Mouse (Mus musculus) fat pad, adult 2 months (tissue): ENCODE measurements around the gene Pkig.
A peak's percentile ranks its signal among the peaks of the same experiment; 100 is the strongest.

ENCODE experiments used
- DNase-seq: peaks from one replicate; pipeline ENCODE4 v3.0.0-alpha.2; 2011; ENCODE audit warnings: low read depth, low spot score; ENCODE audit errors: extremely low read depth

The Pkig gene

DNA sequence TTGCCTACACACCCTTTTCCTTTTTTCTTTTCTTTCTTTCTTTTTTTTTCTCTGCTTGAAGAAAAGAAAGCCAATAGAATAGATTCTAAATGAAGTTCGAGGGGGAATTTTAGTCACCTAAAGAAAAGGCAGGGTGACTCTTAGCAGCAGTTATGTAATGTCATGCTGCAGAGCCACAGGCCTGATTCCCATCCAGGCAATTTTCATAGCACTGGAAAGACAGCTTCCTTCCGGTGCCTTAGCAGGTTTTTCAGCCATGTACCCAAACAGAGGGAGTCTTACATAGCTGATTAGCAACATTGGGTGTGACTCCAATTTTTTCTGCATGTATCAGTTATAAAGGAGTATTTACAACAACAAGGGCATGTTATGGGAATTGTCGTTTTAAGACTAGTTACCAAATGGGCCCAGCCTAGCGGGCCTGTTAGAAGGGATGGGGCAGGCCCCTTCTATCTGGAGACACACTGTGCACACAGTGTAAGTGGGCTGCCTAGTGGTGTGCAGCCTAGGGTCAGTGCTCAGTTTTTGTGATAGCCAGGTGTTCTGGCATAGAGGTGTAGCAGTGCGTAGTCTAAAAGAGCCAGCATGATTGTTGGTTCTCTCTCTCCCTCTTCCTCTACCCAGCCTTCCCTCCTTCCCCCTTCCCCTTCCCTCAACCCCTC lies 45.5 kb downstream of the Pkig start:
- no peak for DNase-seq

DNA sequence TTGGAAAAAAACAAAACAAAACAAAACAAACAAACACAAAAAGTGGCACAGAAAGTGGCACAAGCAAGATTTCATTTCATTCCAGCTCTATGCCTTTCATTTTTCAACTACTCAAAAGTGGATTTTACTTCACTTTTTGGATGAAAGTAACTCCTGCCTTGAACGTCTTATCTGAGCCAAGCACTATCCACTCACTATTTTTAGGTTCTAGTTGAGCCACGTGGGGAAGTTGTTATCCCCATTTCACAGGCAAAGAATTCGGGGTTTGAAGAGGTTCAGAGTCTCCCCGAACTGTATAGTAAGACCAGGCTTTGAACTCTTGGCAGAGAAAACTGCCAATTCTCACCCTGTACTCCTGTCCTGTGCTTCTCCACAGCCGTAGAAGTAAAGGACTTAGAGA lies 50.1 kb downstream of the Pkig start:
- DNase-seq: no peak

- DNase-seq: no peak
These were observed 50.6 kb downstream of the Pkig start for GRCm38 (mm10) chr2:163708763-163709250.

DNA sequence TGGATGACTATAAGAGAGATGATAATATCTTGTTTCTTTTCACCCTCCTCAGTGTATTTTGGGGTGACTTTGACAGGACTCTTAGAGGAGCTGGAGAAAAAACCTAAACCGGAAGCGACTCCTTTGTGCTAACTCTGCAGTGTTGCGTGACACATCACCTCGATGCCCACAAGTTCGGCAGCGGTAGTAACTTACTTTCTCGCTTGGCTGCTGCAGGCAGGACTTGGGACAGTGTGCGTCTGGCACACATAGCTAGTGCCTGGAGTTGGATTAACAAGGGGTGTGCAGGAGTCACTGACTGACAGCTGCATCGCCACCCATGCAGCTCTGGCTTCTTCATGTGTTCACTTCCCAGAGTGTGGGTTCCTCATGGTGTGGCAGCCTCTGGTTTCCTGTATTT lies 51.8 kb downstream of the Pkig start:
- no peak for DNase-seq

GRCm38 (mm10) chr2:163710606-163711159 lies 52.5 kb downstream of the Pkig start:
- no peak for DNase-seq

GRCm38 (mm10) chr2:163711368-163711868 lies 53.2 kb downstream of the Pkig start:
- DNase-seq: no peak

DNA sequence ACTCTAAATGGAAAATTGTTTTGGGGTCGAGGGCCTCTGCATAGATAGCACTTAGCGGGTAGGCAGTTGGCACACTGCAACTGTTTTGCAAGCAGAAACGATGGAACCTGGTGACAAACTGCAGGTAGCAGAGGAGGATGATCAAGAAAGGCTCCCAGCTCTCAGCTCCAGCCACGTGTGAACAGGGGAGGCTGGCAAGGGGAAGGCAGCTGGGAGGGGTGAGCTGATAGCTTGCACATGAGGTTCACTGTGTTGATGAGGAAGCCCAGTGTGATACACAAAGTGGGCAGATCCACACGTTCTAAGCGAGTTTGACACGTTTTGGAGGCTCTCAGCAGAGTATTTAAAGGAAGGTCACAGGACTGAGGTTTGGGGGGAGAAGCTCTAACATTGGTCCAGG lies 54.3 kb downstream of the Pkig start:
- DNase-seq: no peak

DNA sequence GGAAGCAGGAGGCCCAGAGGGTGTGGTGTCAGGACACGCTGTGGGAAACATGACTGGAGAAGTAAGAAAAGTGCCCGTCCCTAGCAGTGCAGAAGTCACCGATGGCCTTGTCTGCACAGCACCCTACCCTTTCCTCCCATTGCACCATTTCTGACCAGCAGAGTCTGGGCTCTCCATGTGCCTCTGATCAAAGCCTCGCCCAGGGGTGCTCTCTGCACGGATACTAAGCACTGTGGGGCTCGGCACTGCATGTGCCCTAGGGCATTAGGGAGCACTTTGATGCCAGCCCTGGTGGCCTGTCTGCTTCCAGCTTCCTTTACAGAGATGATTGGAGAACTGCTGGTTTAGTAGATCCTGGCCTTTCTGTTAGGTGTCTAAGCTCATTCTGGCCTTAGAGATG lies 54.7 kb downstream of the Pkig start:
- no peak for DNase-seq

GRCm38 (mm10) chr2:163713340-163713739 lies 55.2 kb downstream of the Pkig start:
- no peak for DNase-seq

DNA sequence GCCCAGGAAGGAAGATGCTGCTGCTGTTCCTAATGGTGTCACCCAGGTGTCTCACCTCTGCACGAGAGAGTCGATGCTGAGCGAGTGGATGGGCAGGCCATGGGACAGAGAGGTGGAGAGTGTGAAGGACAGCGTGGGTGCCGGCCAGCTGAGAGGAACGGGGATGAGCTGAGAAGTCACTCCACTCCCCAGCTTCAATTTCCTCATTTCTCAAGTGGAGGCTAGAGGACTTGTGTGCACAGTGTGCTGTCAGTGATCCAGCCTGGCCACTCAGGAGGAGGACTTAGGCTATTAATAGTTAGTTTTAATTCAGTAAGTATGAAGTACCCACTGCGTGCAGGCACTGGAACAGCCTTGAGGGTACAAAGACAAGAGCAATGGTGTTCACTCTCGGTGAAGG lies 58.3 kb downstream of the Pkig start:
- no peak for DNase-seq

- DNase-seq: no peak
These were observed 58.7 kb downstream of the Pkig start for GRCm38 (mm10) chr2:163716853-163717252.

DNA sequence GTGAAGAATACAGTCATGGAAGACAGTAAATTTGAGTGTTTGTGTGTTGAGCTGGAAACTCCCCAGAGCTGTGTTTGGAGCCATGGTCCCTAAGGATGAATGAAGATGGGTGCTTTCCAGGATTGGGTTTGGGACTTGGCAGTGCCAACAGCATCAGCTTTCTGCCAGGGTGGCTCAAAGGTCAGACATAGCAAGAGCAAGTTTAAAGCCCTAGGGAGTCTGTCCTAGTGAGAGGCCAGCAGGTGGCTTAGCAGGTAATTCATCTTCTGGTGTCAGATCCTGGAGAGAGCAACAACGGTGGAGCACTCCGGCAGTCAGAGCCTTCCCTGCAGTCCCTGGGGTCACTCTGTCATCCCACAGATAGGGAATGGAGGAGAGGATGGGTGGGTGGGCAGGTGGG lies 60.3 kb downstream of the Pkig start:
- DNase-seq: peak; percentile 31

GRCm38 (mm10) chr2:163718951-163719603 lies 60.9 kb downstream of the Pkig start:
- no peak for DNase-seq

DNA sequence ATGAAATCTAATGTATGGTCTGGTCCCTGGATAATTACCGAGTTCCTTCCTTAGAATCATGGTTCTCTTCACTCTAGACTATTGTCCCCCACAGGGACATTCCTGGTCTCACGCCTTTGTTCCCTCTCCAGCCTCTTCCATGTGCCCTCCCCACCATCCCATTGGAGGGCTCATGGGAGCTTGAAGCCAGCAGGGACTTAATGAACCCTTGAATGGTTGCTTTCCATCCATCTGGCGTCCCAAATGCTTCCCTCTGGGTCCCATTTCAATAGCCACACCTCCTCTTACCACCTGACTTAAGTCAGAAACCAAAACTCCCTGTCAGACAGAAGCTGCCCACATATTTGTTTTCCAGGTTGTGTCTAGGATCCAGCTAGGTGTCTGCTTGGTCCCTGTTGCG lies 61.4 kb downstream of the Pkig start:
- no peak for DNase-seq

GRCm38 (mm10) chr2:163722550-163722949 lies 64.4 kb downstream of the Pkig start:
- DNase-seq: no peak

GRCm38 (mm10) chr2:163726766-163727393 lies 68.7 kb downstream of the Pkig start:
- DNase-seq: no peak

GRCm38 (mm10) chr2:163728300-163728699 lies 70.1 kb downstream of the Pkig start:
- DNase-seq: no peak

- no peak for DNase-seq
These were observed 73.8 kb downstream of the Pkig start for GRCm38 (mm10) chr2:163732021-163732420.

DNA sequence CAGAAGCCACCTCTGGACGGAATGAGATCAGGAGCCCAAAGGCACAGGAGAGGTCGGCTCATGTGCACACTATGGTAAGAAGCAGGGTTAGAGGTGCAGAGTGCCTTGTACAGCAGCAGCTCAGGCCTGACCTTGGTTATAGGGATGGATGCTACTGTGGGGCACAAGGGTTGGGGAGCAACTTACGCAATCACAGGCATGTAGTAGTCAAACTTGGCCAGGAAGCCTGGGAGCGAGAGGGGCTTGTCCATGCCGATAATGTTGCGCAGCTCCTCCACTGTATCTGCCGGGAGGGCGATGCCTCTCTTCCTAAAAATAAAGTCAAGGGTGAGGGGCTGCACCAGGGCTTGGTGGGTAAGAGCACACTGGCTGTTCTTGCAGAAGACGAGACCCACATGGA lies 77.0 kb downstream of the Pkig start:
- DNase-seq: no peak

DNA sequence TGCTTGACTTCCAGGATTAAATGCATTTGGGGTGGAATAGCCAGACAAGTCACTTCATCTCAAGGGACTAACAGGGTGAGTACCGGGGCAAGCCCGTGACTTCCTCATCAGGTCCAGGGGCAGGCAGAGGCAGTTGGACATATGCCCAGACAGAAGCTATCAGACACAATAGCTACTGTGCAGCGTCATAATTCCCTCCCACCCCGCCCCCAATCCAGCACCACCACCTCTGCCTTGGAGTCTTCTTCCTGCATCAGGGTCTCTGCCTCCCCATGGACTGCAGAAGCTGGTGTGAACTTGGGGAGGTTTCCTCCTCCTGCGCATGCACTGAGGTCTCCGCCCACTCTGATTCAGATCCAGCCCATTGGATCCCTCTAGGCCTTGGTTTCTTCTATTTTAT lies 77.8 kb downstream of the Pkig start:
- DNase-seq: no peak

- no peak for DNase-seq
These were observed 84.5 kb downstream of the Pkig start for GRCm38 (mm10) chr2:163742656-163743055.

- no peak for DNase-seq
These were observed 85.2 kb downstream of the Pkig start for GRCm38 (mm10) chr2:163743357-163743756.
